Mouse (Mus musculus): ENCODE data around the gene Ndufs4. TPM values are rescaled to one million over a fixed set of nuclear protein-coding genes. Genes with fewer than 3 reads are reported as not detected.
"Not testable (repeated sequence)": the region's sequence is repeated elsewhere in the genome, so short reads cannot be mapped to it uniquely, and the experiment has no call there.

Ndufs4 gene
- polyA plus RNA-seq, 1 experiment, result 90.4 TPM

- no peak for DNase-seq (ENCODE audit: low read depth)
- no peak for TF ChIP-seq POLR2A (IDR thresholded peaks at IDR 0.05; ENCODE audit: borderline replicate concordance, extremely low read depth, insufficient read depth, insufficient read length, poor library complexity, severe bottlenecking)
- TF ChIP-seq CTCF (IDR thresholded peaks at IDR 0.05; ENCODE audit: borderline replicate concordance, extremely low read depth, insufficient read depth, insufficient read length), result no peak
These were observed 68.1 kb downstream of the Ndufs4 start for GRCm38 (mm10) chr13:114319835-114320389.

GRCm38 (mm10) chr13:114319136-114319535, 68.9 kb downstream of the Ndufs4 start:
- DNase-seq (ENCODE audit: low read depth), result no peak
- TF ChIP-seq POLR2A (IDR thresholded peaks at IDR 0.05; ENCODE audit: borderline replicate concordance, extremely low read depth, insufficient read depth, insufficient read length, poor library complexity, severe bottlenecking) (no peak), CTCF (IDR thresholded peaks at IDR 0.05; ENCODE audit: borderline replicate concordance, extremely low read depth, insufficient read depth, insufficient read length) (no peak)

- DNase-seq (ENCODE audit: low read depth), result no peak
- no peak for TF ChIP-seq POLR2A (IDR thresholded peaks at IDR 0.05; ENCODE audit: borderline replicate concordance, extremely low read depth, insufficient read depth, insufficient read length, poor library complexity, severe bottlenecking)
These were observed 72.7 kb downstream of the Ndufs4 start for GRCm38 (mm10) chr13:114315374-114315773.

- DNase-seq (ENCODE audit: low read depth), result no peak
- no peak for TF ChIP-seq CTCF (IDR thresholded peaks at IDR 0.05; ENCODE audit: borderline replicate concordance, extremely low read depth, insufficient read depth, insufficient read length)
- no peak for TF ChIP-seq POLR2A (IDR thresholded peaks at IDR 0.05; ENCODE audit: borderline replicate concordance, extremely low read depth, insufficient read depth, insufficient read length, poor library complexity, severe bottlenecking)
These were observed 73.1 kb downstream of the Ndufs4 start for GRCm38 (mm10) chr13:114314953-114315352.

GRCm38 (mm10) chr13:114310591-114310990, 77.5 kb downstream of the Ndufs4 start:
- DNase-seq (ENCODE audit: low read depth), result no peak
- TF ChIP-seq POLR2A (IDR thresholded peaks at IDR 0.05; ENCODE audit: borderline replicate concordance, extremely low read depth, insufficient read depth, insufficient read length, poor library complexity, severe bottlenecking) (no peak), CTCF (IDR thresholded peaks at IDR 0.05; ENCODE audit: borderline replicate concordance, extremely low read depth, insufficient read depth, insufficient read length) (no peak)

GRCm38 (mm10) chr13:114304684-114305083, 83.4 kb downstream of the Ndufs4 start:
- DNase-seq (ENCODE audit: low read depth), result no peak
- no peak for TF ChIP-seq POLR2A (IDR thresholded peaks at IDR 0.05; ENCODE audit: borderline replicate concordance, extremely low read depth, insufficient read depth, insufficient read length, poor library complexity, severe bottlenecking)
- TF ChIP-seq CTCF (IDR thresholded peaks at IDR 0.05; ENCODE audit: borderline replicate concordance, extremely low read depth, insufficient read depth, insufficient read length), result no peak

GRCm38 (mm10) chr13:114303466-114304175, 84.4 kb downstream of the Ndufs4 start:
- TF ChIP-seq POLR2A (IDR thresholded peaks at IDR 0.05; ENCODE audit: borderline replicate concordance, extremely low read depth, insufficient read depth, insufficient read length, poor library complexity, severe bottlenecking) (no peak), CTCF (IDR thresholded peaks at IDR 0.05; ENCODE audit: borderline replicate concordance, extremely low read depth, insufficient read depth, insufficient read length) (no peak)
- no peak for DNase-seq (ENCODE audit: low read depth)

GRCm38 (mm10) chr13:114297761-114298160, 90.3 kb downstream of the Ndufs4 start:
- TF ChIP-seq POLR2A (IDR thresholded peaks at IDR 0.05; ENCODE audit: borderline replicate concordance, extremely low read depth, insufficient read depth, insufficient read length, poor library complexity, severe bottlenecking), result no peak
- no peak for TF ChIP-seq CTCF (IDR thresholded peaks at IDR 0.05; ENCODE audit: borderline replicate concordance, extremely low read depth, insufficient read depth, insufficient read length)

GRCm38 (mm10) chr13:114296556-114296955, 91.5 kb downstream of the Ndufs4 start:
- TF ChIP-seq POLR2A (IDR thresholded peaks at IDR 0.05; ENCODE audit: borderline replicate concordance, extremely low read depth, insufficient read depth, insufficient read length, poor library complexity, severe bottlenecking) (no peak), CTCF (IDR thresholded peaks at IDR 0.05; ENCODE audit: borderline replicate concordance, extremely low read depth, insufficient read depth, insufficient read length) (no peak)
- no peak for DNase-seq (ENCODE audit: low read depth)

More at GRCm38 (mm10) chr13:114297761-114298160, 90.3 kb downstream of the Ndufs4 start:
- no peak for DNase-seq (ENCODE audit: low read depth)

GRCm38 (mm10) chr13:114289411-114289810, 98.6 kb downstream of the Ndufs4 start:
- no peak for TF ChIP-seq POLR2A (IDR thresholded peaks at IDR 0.05; ENCODE audit: borderline replicate concordance, extremely low read depth, insufficient read depth, insufficient read length, poor library complexity, severe bottlenecking)
- TF ChIP-seq CTCF (IDR thresholded peaks at IDR 0.05; ENCODE audit: borderline replicate concordance, extremely low read depth, insufficient read depth, insufficient read length), result no peak
- no peak for DNase-seq (ENCODE audit: low read depth)

- no peak for DNase-seq (ENCODE audit: low read depth)
- TF ChIP-seq CTCF (IDR thresholded peaks at IDR 0.05; ENCODE audit: borderline replicate concordance, extremely low read depth, insufficient read depth, insufficient read length), result no peak
- no peak for TF ChIP-seq POLR2A (IDR thresholded peaks at IDR 0.05; ENCODE audit: borderline replicate concordance, extremely low read depth, insufficient read depth, insufficient read length, poor library complexity, severe bottlenecking)
These were observed 99.5 kb downstream of the Ndufs4 start for GRCm38 (mm10) chr13:114288511-114288910.

GRCm38 (mm10) chr13:114278690-114279089, 109.4 kb downstream of the Ndufs4 start:
- DNase-seq (ENCODE audit: low read depth), result not testable (repeated sequence)
